Mouse (Mus musculus) ZHBTc4 (cell line): ENCODE measurements at regions not wholly inside any gene's neighbourhood (a gene's known extent, or its start where the extent isn't known, plus 50 kb on each side); places are given as distances from the start of the nearest gene placed in this dataset.

ENCODE experiments used
- DNase-seq: peaks from one replicate; pipeline ENCODE4 v3.0.0-alpha.2; 2011; ENCODE audit warnings: low read depth, low spot score

DNA sequence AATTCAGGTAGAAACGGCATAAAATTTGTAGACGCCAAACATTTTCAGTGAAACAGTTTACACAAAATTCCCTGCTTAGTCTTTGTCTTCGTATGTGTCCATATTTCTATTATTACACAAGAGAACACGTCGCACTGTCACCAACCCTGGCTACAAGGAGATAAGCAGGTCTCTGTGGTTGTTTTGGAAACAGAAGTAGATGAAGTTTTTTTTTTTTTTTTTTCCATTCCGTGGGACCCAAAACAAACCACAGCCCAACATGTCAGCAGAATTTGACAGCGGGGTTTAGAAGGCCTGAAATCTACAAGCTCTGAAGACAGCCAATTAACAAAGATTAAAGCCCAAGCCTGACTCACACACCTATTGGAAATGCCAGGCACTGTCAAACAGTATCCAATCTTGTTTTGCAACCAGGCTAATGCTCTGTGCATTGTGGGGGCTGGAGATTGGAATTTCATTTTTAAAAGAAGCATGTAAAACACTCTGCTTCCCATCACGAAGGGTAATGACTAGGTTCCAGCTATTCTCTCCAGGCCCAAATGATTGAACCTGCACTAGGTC, 428.5 kb upstream of the Btbd3 start:
- DNase-seq: no peak

DNA sequence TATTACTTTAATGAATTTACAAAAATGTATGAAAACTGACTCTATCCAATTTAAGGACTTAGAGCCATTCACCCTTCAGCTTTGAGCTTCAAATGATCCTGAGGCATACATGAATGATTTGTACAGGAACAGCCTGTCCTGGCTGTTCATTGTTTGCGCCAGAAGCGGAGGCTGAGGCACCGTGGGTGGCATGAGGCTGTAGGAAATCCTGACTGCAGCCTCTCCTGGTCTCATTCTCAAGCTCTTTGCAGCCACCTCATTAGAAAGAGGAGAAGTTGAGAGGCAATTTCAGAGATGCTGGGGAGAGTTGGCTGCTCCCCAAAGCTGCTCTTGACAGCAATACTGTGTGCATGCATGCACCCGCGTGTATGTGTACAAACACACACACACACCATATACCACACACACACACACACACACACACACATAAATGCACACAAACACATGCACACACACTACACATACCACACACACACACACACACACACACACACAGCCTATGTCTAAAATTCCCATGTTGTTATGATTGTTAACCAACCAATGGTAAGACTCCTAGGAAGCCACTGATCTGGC, 434.9 kb upstream of the Btbd3 start:
- no peak for DNase-seq

DNA sequence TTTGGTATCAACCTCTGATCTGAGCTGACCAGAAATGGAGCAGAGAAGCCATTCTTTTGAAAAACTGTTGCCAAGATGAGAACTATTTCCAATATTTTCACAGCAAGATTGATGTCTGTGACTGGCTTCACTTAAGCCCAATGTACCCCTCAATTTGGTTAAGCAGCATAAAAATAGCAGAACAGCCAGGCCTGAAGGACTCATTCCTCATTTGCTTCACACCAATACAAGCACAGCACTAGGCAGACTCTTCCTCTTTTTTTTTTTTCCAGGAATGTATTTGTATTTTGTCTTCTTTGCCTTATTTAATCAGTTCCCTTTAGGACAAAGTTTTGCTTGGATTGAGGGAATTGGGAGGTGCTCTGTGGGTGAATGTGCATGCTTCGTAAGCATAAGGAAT, 441.4 kb upstream of the Btbd3 start:
- no peak for DNase-seq

DNA sequence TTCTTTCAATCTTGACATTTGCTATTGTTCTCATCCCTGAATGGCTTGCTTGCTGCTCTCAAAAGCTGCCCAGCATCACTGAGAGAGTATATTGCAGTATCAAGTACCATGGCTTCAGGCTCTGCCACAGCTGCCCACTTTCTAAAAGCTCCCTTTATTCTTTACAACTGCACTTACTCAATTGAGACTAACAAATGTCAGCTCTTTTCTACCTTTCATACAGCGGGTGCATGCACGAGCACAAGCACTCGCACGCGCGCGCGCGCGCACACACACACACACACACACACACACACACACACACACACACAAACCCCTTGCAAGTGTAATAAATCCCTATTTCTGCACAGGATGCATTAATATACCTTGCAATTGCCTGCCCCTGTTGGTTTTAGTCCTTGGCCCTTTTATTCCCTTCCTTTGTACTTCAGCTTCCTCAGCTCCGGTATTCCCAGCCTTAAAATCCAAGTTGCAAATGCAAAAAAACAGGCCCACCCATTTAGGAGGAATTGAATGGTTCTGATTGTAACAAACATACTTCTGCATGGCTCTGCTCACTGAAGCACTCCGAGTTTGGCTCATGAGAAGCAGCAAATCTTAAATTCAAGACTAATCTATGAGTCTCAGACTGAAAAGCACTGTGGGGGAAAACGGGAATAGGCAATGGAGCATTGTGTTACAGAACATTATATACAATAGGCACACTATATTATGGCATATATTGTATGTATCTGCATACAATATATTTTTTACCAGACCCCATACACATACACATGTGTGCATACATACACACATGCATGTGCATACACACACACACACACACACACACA, 447.7 kb upstream of the Btbd3 start:
- no peak for DNase-seq

DNA sequence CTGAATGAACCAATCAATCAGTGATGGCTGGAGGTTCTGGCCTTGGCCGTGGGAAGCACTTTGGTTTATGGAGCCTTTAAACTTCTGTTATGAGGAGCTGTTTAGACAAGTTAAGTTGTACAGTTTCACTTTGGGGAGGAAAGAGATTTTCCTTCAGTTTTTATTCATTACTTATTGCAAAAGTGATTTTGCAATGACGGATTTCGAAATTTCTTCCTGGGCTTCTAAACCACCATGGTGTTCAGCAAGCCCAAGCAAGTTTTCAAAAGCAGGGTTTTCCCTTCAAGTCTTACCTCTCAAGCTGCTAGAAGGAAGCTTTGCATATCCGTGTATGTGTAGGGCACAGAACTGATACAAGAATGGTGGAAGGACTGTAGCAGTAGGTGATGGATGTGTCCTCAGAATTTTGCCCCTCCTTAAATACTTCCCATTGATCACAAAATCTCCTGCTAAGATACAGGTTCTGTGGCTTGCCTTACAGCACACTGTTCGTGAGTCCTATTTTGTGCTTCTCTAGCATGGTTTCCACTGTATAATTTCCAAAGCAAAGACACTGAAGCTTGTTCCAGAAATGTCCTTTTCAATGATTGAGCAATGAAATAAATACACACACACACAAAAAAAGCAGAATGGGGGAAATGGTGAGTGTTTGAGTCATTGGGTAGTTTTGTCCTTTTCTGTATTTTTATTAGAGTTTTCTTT, 448.6 kb upstream of the Btbd3 start:
- no peak for DNase-seq

DNA sequence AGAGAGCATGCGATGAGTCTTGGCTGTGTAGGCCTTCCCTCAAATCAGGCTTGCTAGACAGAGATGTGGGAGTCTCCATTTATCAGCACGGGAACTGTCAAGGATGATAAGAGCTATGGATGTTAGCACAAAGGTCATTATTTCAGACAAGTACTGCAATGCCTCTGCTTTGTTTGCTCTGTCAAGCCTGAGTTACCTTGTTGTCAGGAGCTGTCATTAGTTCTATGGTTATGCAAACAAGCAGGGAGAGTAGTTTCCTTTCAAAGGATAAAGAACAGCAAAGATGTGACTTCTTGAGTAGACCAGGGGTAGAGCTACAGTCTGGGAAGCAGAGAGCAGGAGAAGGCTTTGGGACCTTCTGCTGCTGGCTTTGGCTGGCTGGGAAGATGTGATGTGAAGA, 461.5 kb upstream of the Btbd3 start:
- peak; percentile 51 for DNase-seq

DNA sequence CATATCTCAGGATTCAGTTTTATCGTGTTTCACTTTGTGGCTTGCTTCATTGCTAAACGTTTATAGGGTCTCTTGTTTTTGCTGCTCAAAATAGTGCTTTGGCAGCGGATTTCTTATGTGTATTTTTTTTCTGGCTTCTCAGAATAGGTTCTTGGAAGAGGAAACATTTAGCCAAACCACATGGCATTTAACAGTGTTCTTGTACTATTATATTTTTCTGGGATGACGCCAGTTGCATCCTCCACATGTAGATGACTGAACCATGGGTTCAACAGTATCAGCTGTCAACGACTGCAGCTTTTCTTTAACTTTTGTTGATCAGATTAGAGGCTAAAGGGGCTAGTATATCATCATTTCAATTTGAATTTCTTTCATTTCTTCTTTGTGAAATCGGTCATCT, 472.3 kb upstream of the Btbd3 start:
- DNase-seq: no peak

DNA sequence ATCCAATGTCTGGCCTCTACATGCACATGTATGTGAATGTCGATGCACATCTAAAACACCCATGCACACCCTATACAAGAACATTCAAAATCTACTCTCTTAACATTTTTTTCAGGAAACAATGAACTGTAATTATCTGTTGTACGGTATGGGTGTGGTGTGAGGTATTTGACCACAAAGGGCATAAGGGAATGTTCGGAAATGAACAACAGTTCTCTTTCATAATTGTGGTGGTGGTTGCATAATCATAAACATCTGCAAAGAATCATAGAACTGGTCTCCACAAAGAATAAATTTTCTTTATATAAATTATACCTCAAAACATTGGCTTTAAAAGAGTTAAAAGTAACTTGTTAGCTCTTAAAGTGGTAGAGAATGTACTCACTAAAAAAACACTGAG, 478.9 kb upstream of the Btbd3 start:
- DNase-seq: no peak

DNA sequence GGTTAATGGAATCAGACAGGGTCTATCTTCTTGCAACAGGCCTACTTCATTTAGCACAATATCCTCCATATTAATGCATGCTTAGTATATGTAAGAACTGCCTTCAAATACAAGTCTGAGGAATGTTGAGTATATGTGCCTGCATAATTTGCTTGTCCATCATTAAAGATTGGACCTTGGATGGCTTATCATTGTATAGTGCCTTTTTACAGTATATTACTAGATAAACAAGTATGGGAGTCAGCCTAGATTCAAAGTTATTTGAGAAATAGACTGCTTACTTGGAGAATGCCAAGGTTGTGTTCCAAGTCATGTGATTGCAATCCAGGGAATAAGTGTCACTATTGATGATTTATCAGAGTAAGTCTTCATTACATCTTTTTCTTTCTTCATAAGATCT, 491.6 kb upstream of the Btbd3 start:
- DNase-seq: no peak

DNA sequence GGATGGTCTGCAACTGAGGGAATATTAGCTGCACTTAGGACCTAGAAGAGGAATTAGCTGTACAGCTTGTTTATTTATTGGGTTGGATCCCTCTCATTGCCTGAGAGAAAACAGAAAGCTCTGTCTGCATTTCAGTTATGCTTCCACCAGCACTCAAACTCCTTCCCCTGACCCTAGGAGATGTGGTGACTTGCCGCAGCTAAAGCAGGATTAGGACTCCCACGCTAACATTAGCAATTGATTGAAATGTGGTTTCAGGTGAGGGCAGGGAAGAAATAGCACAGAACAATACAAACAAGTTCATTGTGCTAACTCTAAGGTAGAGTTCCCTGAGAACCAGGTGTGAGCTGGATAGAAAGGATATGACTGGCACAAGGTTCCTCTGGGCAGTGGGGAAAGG, 496.9 kb upstream of the Btbd3 start:
- DNase-seq: no peak

DNA sequence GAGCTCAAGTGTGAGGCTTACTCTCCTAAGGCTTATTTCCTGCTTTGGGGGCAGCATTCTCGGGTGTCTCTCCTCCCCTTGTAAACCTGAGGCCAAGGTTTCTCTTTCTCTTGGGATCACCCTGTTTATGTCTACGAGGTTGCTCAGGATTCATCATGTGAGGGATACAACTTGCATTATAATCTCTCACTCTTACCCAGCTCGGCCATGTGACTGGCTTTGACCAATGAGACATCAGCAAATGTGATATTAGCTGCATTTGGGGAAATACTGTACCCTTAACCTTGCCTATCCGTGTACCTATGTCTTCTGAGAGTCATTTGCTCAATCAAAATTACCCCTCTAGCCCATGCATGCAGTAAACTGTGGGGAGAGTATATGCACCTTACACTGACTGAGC, 498.0 kb upstream of the Btbd3 start:
- no peak for DNase-seq

DNA sequence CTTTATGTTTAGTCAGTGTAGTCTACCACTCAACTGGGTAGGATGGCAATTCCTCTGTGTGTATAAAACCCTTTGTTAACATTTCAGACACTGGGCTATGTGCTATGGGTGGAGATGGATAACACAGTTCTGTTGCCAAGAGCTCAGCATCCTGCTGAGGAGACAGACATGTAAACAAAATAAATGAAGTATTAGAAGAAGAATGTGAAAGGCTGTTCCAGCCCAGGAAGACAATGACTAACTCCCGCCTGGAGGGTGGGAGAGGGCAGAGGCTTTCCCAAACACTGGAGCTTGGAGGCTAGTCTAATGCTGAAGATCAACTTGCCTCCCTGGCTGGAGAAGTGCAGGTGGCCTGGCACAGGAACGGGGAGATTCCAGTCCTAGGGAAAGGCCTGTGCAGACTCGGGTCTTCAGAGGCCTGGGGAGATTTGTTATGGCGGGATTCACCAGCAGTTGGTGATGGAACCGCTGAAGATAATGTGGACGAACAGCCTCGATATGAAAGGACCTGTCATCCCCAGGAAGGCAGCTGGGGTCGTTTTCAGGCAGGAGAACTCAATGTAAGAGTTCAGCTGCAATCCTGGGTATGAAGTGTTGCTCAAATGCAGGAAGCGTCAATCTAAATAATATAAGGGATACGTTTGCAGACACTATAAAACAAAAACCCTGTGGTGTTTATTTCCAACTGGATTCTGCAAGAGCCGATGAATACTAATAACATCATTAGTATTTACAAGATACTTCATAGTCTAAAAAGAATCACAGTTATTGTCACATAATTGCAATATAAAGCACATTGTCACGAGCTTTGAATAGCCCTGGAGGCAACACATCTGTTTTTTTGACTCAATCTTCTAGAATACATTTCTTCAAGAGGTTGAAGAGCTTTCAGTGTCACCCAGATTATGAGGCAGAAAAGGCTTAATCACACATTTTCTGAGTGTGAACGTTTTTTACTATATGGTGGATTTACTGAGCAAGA, 498.8 kb upstream of the Btbd3 start:
- DNase-seq: peak; percentile 6

DNA sequence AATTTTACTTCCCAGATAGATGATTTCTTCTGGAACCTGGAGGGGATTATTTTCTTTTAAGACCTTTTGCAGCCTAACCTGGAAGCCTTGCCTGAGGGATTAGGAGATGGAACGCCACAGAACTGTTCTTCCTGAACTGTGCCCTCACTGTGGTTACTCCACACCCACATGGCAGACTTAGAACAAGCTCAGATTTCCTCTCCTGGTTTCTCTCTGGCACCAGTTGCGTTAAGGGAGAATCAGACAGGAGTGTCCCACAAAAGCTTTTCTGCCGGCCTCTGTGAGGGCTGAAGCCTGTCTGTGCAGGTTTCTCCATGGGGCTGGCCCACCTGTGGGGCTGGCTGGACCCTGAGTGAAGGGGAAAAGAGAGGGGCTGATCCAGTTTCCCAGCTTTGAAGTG, 500.1 kb upstream of the Btbd3 start:
- peak; percentile 9 for DNase-seq

DNA sequence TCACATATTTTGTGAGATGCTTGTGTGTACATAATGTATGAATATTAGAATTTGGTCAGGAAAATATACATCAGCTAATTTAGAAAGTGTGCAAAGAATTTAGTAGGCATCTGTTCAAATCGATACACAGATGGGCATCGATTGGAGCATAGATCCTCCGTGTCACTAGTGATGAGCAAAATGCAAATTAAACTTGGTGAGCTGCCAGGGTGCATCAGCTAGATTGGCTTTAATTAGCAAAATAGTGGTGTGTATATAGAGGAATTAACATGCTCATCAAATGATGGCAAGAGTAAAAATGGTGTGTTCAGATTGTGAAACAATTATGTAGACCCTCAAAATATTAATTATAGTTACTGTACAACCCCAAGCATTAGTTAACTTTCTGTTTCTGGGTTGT, 501.9 kb upstream of the Btbd3 start:
- no peak for DNase-seq

DNA sequence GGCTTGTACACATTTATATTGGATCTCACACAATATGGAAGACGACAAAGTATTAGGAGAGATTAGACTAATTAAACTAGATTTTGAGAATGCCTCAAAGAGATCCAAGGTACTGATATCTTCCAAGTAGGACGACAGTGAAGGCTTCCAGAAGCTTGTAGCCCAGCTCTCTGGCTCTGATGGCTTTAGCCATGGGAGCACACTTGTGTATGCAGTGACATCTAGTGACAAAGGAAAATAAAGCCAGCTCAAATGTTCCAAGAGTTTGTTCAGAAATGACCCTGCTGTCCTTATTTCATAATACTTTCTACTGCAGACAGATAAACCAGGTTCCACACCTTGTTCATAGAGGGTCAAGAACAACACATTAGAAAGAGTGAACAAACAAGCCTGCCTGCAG, 524.0 kb upstream of the Btbd3 start:
- DNase-seq: no peak

DNA sequence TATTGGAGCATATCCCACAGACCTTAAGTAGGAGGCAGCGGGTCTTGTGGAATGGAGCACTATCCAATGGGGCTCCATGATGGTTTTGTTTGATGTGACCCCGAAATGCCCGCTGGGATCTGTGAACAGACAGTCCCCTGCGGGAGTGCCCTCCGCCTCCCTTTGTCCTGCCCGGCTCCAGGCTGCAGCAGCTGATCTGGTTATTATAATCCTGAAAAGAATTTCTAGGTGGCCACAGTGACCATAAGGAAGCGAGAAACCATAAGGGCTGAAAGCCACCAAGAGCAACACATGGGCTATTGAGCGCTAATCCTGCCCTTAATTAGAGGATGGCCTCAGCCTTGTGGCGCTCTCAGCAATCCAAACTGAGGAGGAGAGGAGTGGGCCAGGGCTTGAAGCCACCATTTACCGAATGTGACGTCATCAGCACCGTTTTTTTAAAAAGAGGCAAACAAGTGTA, 525.9 kb upstream of the Btbd3 start:
- no peak for DNase-seq

DNA sequence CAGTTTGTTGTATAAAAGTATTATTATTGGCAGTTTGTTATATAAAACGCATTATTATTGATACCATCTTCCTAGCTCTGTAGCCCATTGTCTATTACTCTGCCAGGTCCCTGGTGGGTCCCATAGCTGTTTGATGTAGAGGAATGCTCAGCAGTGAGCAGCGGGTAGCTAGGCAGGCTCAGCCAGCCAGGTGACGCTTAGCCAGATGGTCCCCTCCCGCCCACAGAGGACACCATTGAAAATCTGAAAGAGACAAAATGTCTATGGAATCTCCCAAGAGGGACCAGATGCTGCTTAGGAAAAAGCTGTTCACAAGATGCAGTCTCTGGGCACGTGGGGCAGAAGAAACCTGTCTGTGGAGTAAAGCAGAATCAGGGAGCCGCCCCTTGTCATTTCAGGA, 526.5 kb upstream of the Btbd3 start:
- DNase-seq: no peak

DNA sequence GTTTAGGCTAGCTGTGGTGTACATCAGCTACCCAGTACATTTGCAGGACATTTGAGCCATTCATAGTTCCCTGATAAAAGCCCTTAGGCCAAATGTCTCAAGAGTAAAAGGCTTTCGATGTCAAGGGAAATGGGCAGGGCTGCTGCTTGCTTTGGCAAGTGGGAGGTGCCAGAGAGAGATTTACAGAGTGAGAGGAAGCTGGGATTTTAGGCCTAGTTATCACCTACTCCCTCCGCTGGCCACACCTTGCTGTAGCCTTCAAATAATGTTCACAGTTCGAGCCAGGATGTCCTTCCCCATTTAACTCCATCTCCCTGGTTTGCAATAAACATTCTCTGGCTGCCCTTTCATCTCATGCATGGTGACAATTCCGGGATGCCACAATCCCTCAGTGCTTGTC, 527.2 kb upstream of the Btbd3 start:
- DNase-seq: peak; percentile 20

DNA sequence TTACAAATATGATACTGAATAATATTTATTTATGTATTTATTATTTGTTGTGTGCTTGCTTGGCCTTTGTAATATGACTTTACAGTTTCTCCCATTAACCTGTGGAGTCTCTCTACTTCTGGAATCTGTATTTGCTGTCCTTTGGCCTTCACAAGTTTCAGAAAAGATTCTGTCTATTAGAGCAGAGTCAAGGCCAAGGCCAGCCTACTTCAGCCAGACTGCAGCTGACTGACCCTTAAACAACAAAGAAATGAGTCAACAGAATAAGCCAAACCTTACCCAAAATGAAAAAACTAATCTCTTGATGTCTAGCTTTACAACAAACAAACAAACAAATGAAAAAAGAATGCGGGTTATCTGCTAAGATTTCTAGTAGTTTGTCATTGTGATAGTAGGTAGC, 532.7 kb upstream of the Btbd3 start:
- DNase-seq: no peak

DNA sequence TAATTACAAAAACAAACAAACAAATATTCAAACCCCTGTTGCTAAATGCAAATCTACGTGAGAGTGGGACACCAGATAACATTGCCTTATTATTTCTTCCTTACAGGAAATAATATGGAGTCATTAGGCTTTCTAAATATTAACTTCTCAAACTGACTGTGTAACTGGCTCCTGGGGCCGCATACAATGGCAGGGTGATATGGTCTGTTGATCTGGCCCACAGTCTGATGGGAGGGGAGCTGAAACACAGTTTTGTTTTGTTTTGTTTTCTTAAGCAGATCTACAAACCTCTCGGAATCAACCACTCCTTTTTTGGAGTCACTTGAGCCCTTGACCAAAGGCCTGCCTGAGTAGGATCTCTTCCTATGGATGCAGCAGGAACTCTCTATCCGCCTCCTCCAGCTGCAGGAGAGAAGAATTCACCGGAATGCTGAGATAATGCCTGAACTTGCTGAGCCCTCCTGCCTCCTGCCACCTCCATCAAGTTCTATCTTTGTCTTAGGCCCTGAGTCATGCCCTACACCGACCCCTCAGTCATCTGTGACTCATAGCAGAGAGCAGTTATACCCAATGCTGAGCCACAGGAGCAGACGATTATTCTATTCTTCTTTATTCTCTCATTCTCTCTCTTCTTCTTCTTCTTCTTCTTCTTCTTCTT, 534.5 kb upstream of the Btbd3 start:
- peak; percentile 2 for DNase-seq

DNA sequence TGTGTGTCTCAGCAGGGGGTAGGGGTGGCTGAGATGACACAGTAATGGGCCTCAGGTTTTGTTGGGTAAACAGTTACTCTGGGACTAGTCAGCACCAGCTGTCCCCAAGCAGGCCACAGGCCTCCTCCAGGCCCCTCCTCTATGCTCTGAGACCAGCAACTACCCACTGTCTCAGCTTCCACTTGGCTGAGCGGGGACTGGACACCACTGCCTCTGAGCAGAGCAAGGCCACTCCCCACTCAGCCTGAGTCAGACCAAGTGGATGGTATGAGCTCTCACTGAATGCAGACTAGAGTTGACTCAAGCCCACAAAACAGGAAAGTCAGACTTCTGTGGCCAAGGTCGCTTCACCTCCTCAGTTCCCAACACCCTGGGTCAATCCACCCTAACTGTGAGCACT, 540.5 kb upstream of the Btbd3 start:
- peak; percentile 5 for DNase-seq
